Mouse (Mus musculus): Measurements from ENCODE around the gene Hist3h2ba. TPM values are rescaled to one million over a fixed set of nuclear protein-coding genes. Genes with fewer than 3 reads are reported as not detected.

Gene Hist3h2ba
- polyA plus RNA-seq (2012; rRNA removed): 174 and 184 TPM in 2 replicates

- peak; percentile 86 to 93 for DNase-seq (ENCODE audit: extremely low spot score in 1 of 2, low spot score in 1 of 2)
These were observed at the start of gene Hist3h2ba for GRCm38 (mm10) chr11:58948542-58949479. Gene Hist3h2ba, plus strand, starts transcription at chr11:58948920.

GRCm38 (mm10) chr11:58901080-58901479 lies 47.6 kb upstream of the Hist3h2ba start:
- DNase-seq (ENCODE audit: extremely low spot score in 1 of 2, low spot score in 1 of 2): no peak

DNA sequence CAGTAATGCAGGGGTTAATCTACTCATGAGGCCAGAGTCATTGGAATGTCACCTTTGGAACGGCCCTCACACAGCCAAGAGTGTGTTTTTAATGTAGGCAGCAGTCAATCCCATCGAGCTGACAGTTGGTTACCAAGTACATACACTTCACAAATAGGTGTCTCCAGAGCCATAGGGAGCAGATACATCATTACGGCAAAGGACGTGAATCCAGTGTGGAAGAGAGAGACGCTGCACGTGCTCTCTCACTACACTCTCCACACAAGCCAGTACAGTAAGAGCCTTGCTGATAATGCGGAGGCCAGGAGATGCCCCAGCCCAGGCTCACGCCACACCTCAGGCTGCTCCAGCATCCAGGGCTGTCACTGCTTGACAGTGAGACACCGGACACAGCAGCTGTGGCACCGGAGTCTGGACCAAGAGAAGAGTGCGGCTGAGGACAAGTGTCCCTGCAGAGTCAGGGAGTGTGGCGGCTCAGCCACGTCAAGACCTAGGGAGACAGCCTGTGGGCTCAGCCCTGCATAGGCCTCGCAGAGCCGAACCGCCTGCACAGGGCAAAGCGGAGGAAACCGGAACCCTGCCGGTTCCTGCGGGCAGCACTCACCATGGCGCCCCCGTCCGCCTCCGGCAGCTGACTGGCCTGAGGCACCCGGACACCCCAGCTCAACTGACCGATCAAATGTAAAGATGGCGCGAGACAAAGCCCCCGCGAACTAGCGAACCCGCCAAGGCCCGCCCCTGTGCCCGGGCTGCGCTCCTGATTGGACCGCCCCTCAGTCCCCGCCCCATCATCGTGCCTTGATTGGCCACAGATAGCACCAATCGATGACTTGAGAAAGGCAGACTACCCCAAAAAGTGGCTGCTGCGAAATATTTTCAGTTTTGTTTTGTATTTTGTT lies 45.0 kb upstream of the Hist3h2ba start, which contains the start of gene Zfp39:
Gene Zfp39 (minus strand): TSS at position 715 of the 899 bp plus-strand sequence.
- DNase-seq (ENCODE audit: extremely low spot score in 1 of 2, low spot score in 1 of 2): peak; percentile 91 to 97

- no peak for DNase-seq (ENCODE audit: extremely low spot score in 1 of 2, low spot score in 1 of 2)
These were observed 44.4 kb upstream of the Hist3h2ba start for GRCm38 (mm10) chr11:58904410-58904718.

DNA sequence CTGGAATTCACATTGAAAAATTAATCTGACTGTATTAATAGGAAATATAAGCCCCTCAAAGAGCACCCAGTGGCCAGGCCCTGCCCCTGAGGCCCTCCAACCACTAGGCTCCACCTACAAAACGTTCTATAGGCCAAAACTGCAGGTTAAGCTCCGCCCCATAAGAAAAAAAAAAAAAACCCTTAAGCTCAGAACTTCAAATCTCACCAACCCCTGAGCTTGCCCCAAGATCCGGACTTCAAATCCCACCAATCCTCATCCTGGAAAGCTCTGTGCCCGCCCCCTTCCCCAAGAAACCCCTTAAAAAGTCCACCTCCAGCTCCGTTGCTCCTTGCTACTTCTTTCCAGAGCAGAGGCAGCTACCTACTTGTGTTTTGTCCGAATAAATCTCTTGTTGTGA lies 43.9 kb upstream of the Hist3h2ba start:
- DNase-seq (ENCODE audit: extremely low spot score in 1 of 2, low spot score in 1 of 2): peak in 1 of 2 experiments; percentile 11

GRCm38 (mm10) chr11:58913776-58914175 lies 34.9 kb upstream of the Hist3h2ba start:
- no peak for DNase-seq (ENCODE audit: extremely low spot score in 1 of 2, low spot score in 1 of 2)

GRCm38 (mm10) chr11:58914461-58915028 lies 34.2 kb upstream of the Hist3h2ba start:
- DNase-seq (ENCODE audit: extremely low spot score in 1 of 2, low spot score in 1 of 2): peak in 1 of 2 experiments; percentile 39

GRCm38 (mm10) chr11:58916879-58917744 lies 31.6 kb upstream of the Hist3h2ba start:
- DNase-seq (ENCODE audit: extremely low spot score in 1 of 2, low spot score in 1 of 2): peak in 1 of 2 experiments; percentile 53

- DNase-seq (ENCODE audit: extremely low spot score in 1 of 2, low spot score in 1 of 2): no peak
These were observed 30.9 kb upstream of the Hist3h2ba start, which contains the start of gene Btnl10 for GRCm38 (mm10) chr11:58917745-58918366. Gene Btnl10, plus strand, starts transcription at chr11:58917908.

DNA sequence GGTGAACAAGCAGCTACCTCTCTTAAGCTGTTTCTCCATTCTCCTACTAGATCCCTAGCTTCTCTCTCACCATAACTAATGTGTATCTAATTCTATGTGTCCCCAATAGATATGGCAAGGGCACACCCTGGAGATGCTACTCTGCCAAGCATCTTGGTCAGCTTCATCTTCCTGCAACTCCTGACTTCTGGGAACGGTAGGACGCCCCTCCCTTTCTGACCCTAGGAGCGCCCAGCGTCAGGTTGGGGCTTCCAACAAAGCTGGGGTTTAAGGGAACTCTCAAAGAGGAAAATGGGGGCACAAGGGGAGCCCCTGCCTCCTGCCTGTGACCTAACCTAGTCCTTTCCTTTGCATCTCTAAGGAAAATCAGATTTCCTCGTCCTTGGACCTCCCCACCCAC lies 30.0 kb upstream of the Hist3h2ba start:
- no peak for DNase-seq (ENCODE audit: extremely low spot score in 1 of 2, low spot score in 1 of 2)

- no peak for DNase-seq (ENCODE audit: extremely low spot score in 1 of 2, low spot score in 1 of 2)
These were observed 26.3 kb upstream of the Hist3h2ba start for GRCm38 (mm10) chr11:58922420-58922819.

GRCm38 (mm10) chr11:58926651-58927050 lies 22.1 kb upstream of the Hist3h2ba start:
- no peak for DNase-seq (ENCODE audit: extremely low spot score in 1 of 2, low spot score in 1 of 2)

DNA sequence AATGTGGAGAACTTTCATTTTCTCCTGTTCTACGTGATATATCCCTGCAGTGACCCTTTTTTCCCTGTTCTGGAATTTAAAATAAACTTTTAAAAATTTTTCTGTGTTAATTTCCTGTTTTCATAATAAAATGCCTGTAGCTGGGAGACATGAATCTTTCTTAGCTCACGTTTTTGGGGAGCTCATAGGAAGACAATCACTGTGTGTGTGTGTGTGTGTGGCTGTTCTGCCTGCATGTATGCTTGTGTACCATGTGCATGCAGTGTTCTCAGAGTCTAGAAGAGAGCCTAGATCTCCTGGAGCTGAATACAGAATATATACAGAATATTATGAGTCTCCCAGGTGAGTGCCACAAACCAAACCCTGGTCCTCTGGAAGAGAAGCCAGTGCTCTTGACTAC lies 21.7 kb upstream of the Hist3h2ba start:
- no peak for DNase-seq (ENCODE audit: extremely low spot score in 1 of 2, low spot score in 1 of 2)

DNA sequence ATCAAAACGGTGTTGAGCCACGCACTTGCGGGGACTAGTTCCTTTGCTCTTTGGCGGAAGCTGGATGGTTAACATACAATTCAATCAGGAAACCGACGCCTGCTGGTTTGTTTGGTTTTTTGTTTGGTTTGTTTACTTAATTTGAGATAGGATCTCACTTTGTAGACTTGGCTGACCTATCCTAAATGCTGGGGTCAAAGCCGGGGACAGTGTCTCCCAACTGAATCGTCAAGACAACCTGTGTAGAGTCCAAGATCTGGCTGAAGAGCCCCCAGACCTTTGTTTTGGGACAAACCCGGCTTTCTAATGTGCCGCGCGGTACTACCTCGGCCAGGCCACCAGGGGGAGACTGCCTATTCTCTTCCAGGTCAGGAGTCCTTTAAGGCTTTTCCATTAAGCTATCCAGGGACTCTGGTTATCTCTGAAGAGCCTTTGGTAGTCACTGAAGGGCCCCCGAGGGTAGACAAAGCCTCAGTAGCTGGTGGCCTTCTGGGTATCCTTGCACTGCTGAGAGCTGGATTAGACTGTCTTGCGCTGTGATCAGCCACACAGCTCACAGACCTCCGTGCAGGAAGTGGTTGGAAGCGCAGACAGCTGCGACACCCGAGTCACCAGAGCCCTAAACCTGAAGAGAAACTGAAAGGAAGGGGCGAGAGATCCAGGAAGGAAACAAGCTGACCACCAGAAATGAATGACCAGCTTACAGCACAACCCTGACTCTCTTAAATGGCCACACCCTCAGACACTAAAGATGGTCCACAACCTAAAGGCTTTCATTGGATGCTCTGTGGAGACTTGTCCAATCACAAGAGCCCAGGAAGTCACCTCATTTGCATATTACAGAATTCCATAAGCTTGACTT lies 20.7 kb upstream of the Hist3h2ba start:
- no peak for DNase-seq (ENCODE audit: extremely low spot score in 1 of 2, low spot score in 1 of 2)

GRCm38 (mm10) chr11:58929055-58929454 lies 19.7 kb upstream of the Hist3h2ba start:
- DNase-seq (ENCODE audit: extremely low spot score in 1 of 2, low spot score in 1 of 2): no peak

DNA sequence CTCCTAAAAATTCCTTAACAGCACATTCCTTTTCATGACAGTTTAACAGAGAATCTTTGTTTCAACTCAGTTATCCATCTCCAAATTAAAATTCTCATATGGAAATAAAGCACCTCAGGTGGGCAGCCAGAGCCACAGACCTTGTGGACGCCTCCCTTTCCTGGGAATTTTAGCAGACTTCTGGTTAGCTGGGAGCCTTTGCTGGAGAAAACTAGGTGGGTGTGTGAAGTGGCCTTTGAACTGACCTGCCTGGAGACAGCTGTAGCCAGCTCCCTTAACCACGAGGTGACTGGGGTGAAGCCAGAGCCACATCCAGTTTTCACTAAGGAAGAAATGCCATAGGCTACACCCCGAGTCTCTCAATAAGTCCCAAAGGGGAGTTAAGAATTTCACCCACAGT lies 19.1 kb upstream of the Hist3h2ba start:
- no peak for DNase-seq (ENCODE audit: extremely low spot score in 1 of 2, low spot score in 1 of 2)

DNA sequence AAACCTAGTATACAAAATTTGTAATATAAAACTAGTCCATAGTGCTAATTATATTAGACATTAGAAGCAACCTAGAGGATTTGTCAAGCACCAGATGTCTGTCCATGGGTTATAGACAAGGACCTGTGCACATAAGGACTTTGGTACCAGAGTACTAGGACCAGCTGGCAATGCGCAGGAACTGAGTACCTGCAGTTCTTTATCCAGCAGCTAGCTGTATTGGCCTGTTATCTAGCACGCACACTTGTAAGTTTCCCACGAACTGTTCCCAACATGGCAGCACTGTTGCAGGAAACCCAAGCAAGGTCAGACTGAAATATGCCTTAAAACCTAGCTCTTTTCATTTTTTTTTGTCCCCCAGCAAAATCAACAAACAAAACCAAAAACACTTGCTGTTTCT lies 18.5 kb upstream of the Hist3h2ba start:
- no peak for DNase-seq (ENCODE audit: extremely low spot score in 1 of 2, low spot score in 1 of 2)

DNA sequence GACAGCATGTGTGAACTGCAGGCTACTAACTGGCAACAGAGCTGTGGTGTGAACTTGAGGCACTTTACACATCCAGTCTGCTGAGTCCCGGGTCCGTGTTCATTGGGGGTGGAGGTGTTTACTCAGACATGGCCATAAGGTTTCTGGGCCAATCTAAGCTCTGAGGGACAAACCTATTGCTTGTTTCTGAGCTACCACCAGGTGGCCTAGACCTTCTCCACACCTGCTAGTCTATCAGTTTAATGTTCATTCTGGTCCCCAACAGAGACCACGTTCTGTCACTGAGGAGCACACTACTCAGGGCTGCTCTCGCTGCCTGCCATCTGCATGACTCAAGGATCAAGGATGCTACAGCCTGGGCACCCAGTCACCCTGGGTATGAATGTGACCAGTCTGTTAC lies 17.1 kb upstream of the Hist3h2ba start:
- DNase-seq (ENCODE audit: extremely low spot score in 1 of 2, low spot score in 1 of 2): no peak

Measured in frontal cortex, adult 2 months (tissue).